Mouse (Mus musculus) ES-Bruce4 (cell line): ENCODE measurements around the gene Rpl5.

ENCODE experiments used
- CTCF ChIP-seq: IDR thresholded peaks from one replicate; pipeline ENCODE4 v1.8.1; 2011; ENCODE audit warnings: low read depth, low read length
- POLR2A ChIP-seq: IDR thresholded peaks from one replicate; pipeline ENCODE4 v1.8.1; 2011; ENCODE audit warnings: low read length; ENCODE audit not compliant: insufficient read depth

DNA sequence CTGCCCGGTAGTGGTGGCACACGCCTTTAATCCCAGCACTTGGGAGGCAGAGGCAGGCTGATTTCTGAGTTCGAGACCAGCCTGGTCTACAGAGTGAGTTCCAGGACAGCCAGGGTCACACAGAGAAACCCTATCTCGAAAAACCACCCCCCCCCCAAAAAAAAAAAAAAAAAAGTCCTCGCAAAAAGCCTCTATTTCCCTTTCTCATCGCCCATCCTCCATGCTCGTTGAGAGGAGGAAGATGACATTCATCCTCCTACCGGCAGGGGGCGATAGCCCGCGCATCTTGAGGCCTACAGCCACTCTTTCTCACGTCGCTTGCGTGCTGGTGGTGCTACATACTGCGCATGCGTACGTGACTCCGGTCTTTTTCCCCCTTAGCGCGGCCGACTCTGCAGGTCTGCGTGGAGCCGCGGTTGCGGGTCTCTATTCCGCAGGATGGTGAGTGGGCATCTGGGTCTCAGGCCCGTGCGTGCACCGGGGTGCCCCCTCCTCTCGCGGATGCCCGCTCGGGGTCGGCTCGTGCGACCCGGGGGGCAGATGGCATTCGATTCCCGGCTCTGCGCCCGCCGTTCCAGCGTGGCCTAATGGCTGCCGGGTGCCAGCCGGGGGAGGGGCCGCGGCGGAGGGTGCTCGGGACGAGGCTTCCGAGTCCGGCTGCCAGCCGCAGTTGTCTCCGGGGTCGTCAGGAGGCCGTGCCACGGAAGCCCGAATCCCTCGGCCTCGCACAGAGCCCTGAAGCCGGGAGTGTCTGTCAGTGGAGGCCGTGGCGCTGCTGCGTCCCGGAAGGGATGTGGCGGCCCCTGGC, at the start of gene Rpl5:
- TF ChIP-seq CTCF, result peak; percentile 82
- peak; percentile 78 for TF ChIP-seq POLR2A
